Mouse (Mus musculus): ENCODE measurements at regions not wholly inside any gene's neighbourhood (a gene's known extent, or its start where the extent isn't known, plus 50 kb on each side); places are given as distances from the start of the nearest gene placed in this dataset.

- no peak overlapping the region for H3K9ac ChIP-seq (replicated peaks; ENCODE audit: low read depth, low read length)
- 50% methylated on average over 12 of the region's 12 CpGs for WGBS
- H3K27me3 ChIP-seq (ENCODE audit: control insufficient read depth, insufficient read depth, low read length): no peaks in the 10 kb centered on the region
- H3K9me3 ChIP-seq (ENCODE audit: control insufficient read depth, low read length): no peaks in the 10 kb centered on the region
- H3K27ac ChIP-seq (ENCODE audit: low read depth, low read length): no peak overlapping the region
- no peaks in the 10 kb centered on the region for H3K4me1 ChIP-seq (ENCODE audit: control insufficient read depth, insufficient read depth, low read length)
- no peak overlapping the region for H3K4me3 ChIP-seq (ENCODE audit: low read depth, low read length)
- peak; percentile 52 for ATAC-seq (ENCODE audit: low read depth)
- no peak overlapping the region for H3K4me2 ChIP-seq (ENCODE audit: low read depth, low read length)
- no peaks in the 10 kb centered on the region for H3K36me3 ChIP-seq (ENCODE audit: control insufficient read depth, insufficient read depth, low read length)
Observed at GRCm38 (mm10) chr1:151100565-151101483, 81.5 kb upstream of the Gm47985 start.

- H3K4me3 ChIP-seq (ENCODE audit: low read depth, low read length): no peak overlapping the region
- 77% methylated on average over 1 of the region's 1 CpGs for WGBS
- H3K36me3 ChIP-seq (ENCODE audit: control insufficient read depth, insufficient read depth, low read length): no peaks in the 10 kb centered on the region
- no peaks in the 10 kb centered on the region for H3K27me3 ChIP-seq (ENCODE audit: control insufficient read depth, insufficient read depth, low read length)
- H3K9ac ChIP-seq (replicated peaks; ENCODE audit: low read depth, low read length): no peak overlapping the region
- no peak overlapping the region for H3K4me2 ChIP-seq (ENCODE audit: low read depth, low read length)
- ATAC-seq (ENCODE audit: low read depth): no peak
- no peaks in the 10 kb centered on the region for H3K4me1 ChIP-seq (ENCODE audit: control insufficient read depth, insufficient read depth, low read length)
- no peaks in the 10 kb centered on the region for H3K9me3 ChIP-seq (ENCODE audit: control insufficient read depth, low read length)
- H3K27ac ChIP-seq (ENCODE audit: low read depth, low read length): no peak overlapping the region
Observed at GRCm38 (mm10) chr1:151101516-151101915, 80.8 kb upstream of the Gm47985 start.

GRCm38 (mm10) chr1:151102061-151102460, 80.3 kb upstream of the Gm47985 start:
- H3K4me2 ChIP-seq (ENCODE audit: low read depth, low read length): no peak overlapping the region
- no peaks in the 10 kb centered on the region for H3K4me1 ChIP-seq (ENCODE audit: control insufficient read depth, insufficient read depth, low read length)
- no peaks in the 10 kb centered on the region for H3K27me3 ChIP-seq (ENCODE audit: control insufficient read depth, insufficient read depth, low read length)
- H3K9ac ChIP-seq (replicated peaks; ENCODE audit: low read depth, low read length): no peak overlapping the region
- no peaks in the 10 kb centered on the region for H3K9me3 ChIP-seq (ENCODE audit: control insufficient read depth, low read length)
- H3K27ac ChIP-seq (ENCODE audit: low read depth, low read length): no peak overlapping the region
- H3K4me3 ChIP-seq (ENCODE audit: low read depth, low read length): no peak overlapping the region
- no peak for ATAC-seq (ENCODE audit: low read depth)
- WGBS: 78% methylated on average over 3 of the region's 3 CpGs
- no peaks in the 10 kb centered on the region for H3K36me3 ChIP-seq (ENCODE audit: control insufficient read depth, insufficient read depth, low read length)

GRCm38 (mm10) chr1:151102646-151103391, 79.5 kb upstream of the Gm47985 start:
- ATAC-seq (ENCODE audit: low read depth): no peak

GRCm38 (mm10) chr1:151103522-151104037, 78.8 kb upstream of the Gm47985 start:
- Histone ChIP-seq H3K27me3 (ENCODE audit: control insufficient read depth, insufficient read depth, low read length) (no peaks in the 10 kb centered on the region), H3K4me1 (ENCODE audit: control insufficient read depth, insufficient read depth, low read length) (no peaks in the 10 kb centered on the region), H3K4me3 (ENCODE audit: low read depth, low read length) (no peak overlapping the region), H3K9ac (replicated peaks; ENCODE audit: low read depth, low read length) (no peak overlapping the region), H3K4me2 (ENCODE audit: low read depth, low read length) (no peak overlapping the region), H3K9me3 (ENCODE audit: control insufficient read depth, low read length) (no peaks in the 10 kb centered on the region), H3K36me3 (ENCODE audit: control insufficient read depth, insufficient read depth, low read length) (no peaks in the 10 kb centered on the region), H3K27ac (ENCODE audit: low read depth, low read length) (no peak overlapping the region)
- no peak for ATAC-seq (ENCODE audit: low read depth)
- WGBS: 72% methylated on average over 6 of the region's 6 CpGs

More at GRCm38 (mm10) chr1:151102646-151103391, 79.5 kb upstream of the Gm47985 start:
- Histone ChIP-seq H3K27ac (ENCODE audit: low read depth, low read length) (no peak overlapping the region), H3K9me3 (ENCODE audit: control insufficient read depth, low read length) (no peaks in the 10 kb centered on the region), H3K4me3 (ENCODE audit: low read depth, low read length) (no peak overlapping the region), H3K4me2 (ENCODE audit: low read depth, low read length) (no peak overlapping the region), H3K9ac (replicated peaks; ENCODE audit: low read depth, low read length) (no peak overlapping the region), H3K27me3 (ENCODE audit: control insufficient read depth, insufficient read depth, low read length) (no peaks in the 10 kb centered on the region), H3K36me3 (ENCODE audit: control insufficient read depth, insufficient read depth, low read length) (no peaks in the 10 kb centered on the region), H3K4me1 (ENCODE audit: control insufficient read depth, insufficient read depth, low read length) (no peaks in the 10 kb centered on the region)
- 85% methylated on average over 16 of the region's 16 CpGs for WGBS

- Histone ChIP-seq H3K27me3 (ENCODE audit: control insufficient read depth, insufficient read depth, low read length) (no peaks in the 10 kb centered on the region), H3K4me2 (ENCODE audit: low read depth, low read length) (no peak overlapping the region), H3K4me1 (ENCODE audit: control insufficient read depth, insufficient read depth, low read length) (no peaks in the 10 kb centered on the region), H3K9ac (replicated peaks; ENCODE audit: low read depth, low read length) (no peak overlapping the region), H3K4me3 (ENCODE audit: low read depth, low read length) (no peak overlapping the region), H3K36me3 (ENCODE audit: control insufficient read depth, insufficient read depth, low read length) (no peaks in the 10 kb centered on the region), H3K27ac (ENCODE audit: low read depth, low read length) (no peak overlapping the region), H3K9me3 (ENCODE audit: control insufficient read depth, low read length) (no peaks in the 10 kb centered on the region)
- WGBS: 93% methylated on average over 5 of the region's 5 CpGs
- no peak for ATAC-seq (ENCODE audit: low read depth)
Observed at GRCm38 (mm10) chr1:151104346-151104745, 78.0 kb upstream of the Gm47985 start.

- Histone ChIP-seq H3K4me1 (ENCODE audit: control insufficient read depth, insufficient read depth, low read length) (no peaks in the 10 kb centered on the region), H3K9me3 (ENCODE audit: control insufficient read depth, low read length) (no peaks in the 10 kb centered on the region), H3K27ac (ENCODE audit: low read depth, low read length) (no peak overlapping the region)
Observed at GRCm38 (mm10) chr1:151104806-151105205, 77.5 kb upstream of the Gm47985 start.

GRCm38 (mm10) chr1:151105251-151105650, 77.1 kb upstream of the Gm47985 start:
- WGBS: 61% methylated on average over 3 of the region's 3 CpGs
- H3K9me3 ChIP-seq (ENCODE audit: control insufficient read depth, low read length): no peaks in the 10 kb centered on the region

More at GRCm38 (mm10) chr1:151104806-151105205, 77.5 kb upstream of the Gm47985 start:
- no peak overlapping the region for H3K4me2 ChIP-seq (ENCODE audit: low read depth, low read length)
- no peaks in the 10 kb centered on the region for H3K36me3 ChIP-seq (ENCODE audit: control insufficient read depth, insufficient read depth, low read length)
- no peaks in the 10 kb centered on the region for H3K27me3 ChIP-seq (ENCODE audit: control insufficient read depth, insufficient read depth, low read length)
- no peak overlapping the region for H3K9ac ChIP-seq (replicated peaks; ENCODE audit: low read depth, low read length)
- 93% methylated on average over 2 of the region's 2 CpGs for WGBS
- no peak overlapping the region for H3K4me3 ChIP-seq (ENCODE audit: low read depth, low read length)
- ATAC-seq (ENCODE audit: low read depth): no peak

GRCm38 (mm10) chr1:151107401-151107800, 74.9 kb upstream of the Gm47985 start:
- WGBS: 77% methylated on average over 3 of the region's 3 CpGs
- H3K4me2 ChIP-seq (ENCODE audit: low read depth, low read length): no peak overlapping the region
- no peak overlapping the region for H3K27ac ChIP-seq (ENCODE audit: low read depth, low read length)
- no peak overlapping the region for H3K4me3 ChIP-seq (ENCODE audit: low read depth, low read length)
- H3K9ac ChIP-seq (replicated peaks; ENCODE audit: low read depth, low read length): no peak overlapping the region
- no peak for ATAC-seq (ENCODE audit: low read depth)
- no peaks in the 10 kb centered on the region for H3K9me3 ChIP-seq (ENCODE audit: control insufficient read depth, low read length)
- H3K27me3 ChIP-seq (ENCODE audit: control insufficient read depth, insufficient read depth, low read length): no peaks in the 10 kb centered on the region
- H3K36me3 ChIP-seq (ENCODE audit: control insufficient read depth, insufficient read depth, low read length): no peaks in the 10 kb centered on the region
- no peaks in the 10 kb centered on the region for H3K4me1 ChIP-seq (ENCODE audit: control insufficient read depth, insufficient read depth, low read length)

More at GRCm38 (mm10) chr1:151105251-151105650, 77.1 kb upstream of the Gm47985 start:
- Histone ChIP-seq H3K4me2 (ENCODE audit: low read depth, low read length) (no peak overlapping the region), H3K4me3 (ENCODE audit: low read depth, low read length) (no peak overlapping the region), H3K36me3 (ENCODE audit: control insufficient read depth, insufficient read depth, low read length) (no peaks in the 10 kb centered on the region), H3K27me3 (ENCODE audit: control insufficient read depth, insufficient read depth, low read length) (no peaks in the 10 kb centered on the region), H3K9ac (replicated peaks; ENCODE audit: low read depth, low read length) (no peak overlapping the region), H3K4me1 (ENCODE audit: control insufficient read depth, insufficient read depth, low read length) (no peaks in the 10 kb centered on the region), H3K27ac (ENCODE audit: low read depth, low read length) (no peak overlapping the region)
- no peak for ATAC-seq (ENCODE audit: low read depth)
